Mouse (Mus musculus): ENCODE results near the gene Mettl16. TPM values are rescaled to one million over a fixed set of nuclear protein-coding genes. Genes with fewer than 3 reads are reported as not detected.

Gene Mettl16
- polyA plus RNA-seq, 1 experiment from 2014 or later, result 34.8 TPM

DNA sequence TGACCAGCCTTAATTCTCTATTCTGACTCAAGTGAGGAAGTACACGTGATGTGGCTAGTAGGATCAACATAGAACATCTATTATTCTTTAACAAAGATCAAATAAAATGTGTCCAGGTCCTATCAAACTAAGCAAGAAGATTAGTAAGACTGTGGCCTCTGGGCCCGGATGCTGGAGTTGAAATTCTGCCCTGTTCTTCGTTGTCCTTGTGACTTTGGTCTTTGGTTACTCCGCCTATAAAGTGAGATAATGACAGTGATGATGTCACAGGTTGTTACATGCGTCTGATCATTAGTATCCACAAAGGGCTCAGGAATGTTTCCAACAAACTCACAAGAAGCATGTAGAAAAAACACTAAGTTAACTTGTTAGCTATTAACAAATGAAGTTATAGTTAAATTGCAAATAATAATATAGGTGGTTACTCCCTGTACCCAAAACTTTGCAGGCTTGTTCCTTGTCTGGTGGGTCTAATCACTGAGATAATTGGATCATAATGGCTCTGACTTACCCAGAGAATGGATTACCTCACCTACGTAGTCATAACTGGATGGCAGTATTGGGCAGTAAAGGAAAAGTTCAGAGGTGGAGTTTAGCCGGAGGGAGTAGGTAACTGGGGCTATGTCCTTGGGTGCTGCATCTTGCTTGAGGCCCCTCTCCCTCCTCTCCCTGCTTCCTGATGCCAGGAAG is 19.8 kb upstream of the Mettl16 start:
- H3K36me3 ChIP-seq, result no peaks in the 10 kb centered on the region
- no peak for DNase-seq
- H3K4me2 ChIP-seq, result no peak overlapping the region
- H3K27ac ChIP-seq, result no peak overlapping the region
- no peaks in the 10 kb centered on the region for H3K9me3 ChIP-seq (replicated peaks)
- H3K9ac ChIP-seq, result no peak overlapping the region
- no peaks in the 10 kb centered on the region for H3K27me3 ChIP-seq
- H3K4me1 ChIP-seq (replicated peaks), result no peaks in the 10 kb centered on the region
- WGBS (ENCODE audit: insufficient replicate concordance), result 65% methylated on average over 7 of the region's 7 CpGs
- no peak for ATAC-seq (ENCODE audit: low read depth)
- H3K4me3 ChIP-seq (replicated peaks), result no peak overlapping the region

DNA sequence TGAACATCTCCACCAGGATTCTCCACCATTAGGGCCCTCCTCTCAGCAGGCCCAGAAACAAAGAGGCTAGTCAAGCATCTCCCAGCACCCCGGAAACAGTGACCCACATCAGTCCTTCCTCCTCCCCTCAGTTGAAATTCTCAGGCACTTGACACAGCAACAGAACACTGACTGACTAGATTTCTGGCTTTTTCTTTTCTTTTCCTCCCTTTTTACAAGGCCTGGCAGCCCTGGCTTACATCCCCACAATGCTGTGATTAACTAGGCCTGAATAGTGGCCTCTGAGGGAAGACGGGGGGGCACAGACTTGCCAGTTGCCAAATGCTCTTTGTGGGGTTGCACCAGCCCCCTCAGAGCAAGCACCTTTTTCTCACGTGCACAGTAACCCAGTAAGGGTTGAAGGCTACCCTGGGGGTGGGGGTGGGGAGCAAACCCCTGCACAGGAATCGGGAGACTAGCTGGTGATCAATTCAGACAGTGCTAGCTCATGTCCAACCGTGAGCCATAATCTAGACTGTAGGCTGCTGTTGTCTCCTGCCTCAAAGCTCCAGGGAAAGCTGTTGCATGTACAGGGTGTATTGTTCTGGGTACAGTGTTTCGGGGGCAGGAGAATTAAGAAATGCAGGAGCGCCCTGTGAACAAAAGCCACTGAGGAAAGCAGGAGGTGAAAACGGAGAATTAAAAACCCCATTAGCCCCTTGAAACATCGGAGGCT is 19.1 kb upstream of the Mettl16 start:
- ATAC-seq (ENCODE audit: low read depth), result no peak
- WGBS (ENCODE audit: insufficient replicate concordance), result 72% methylated on average over 9 of the region's 9 CpGs
- no peak overlapping the region for H3K27ac ChIP-seq

DNA sequence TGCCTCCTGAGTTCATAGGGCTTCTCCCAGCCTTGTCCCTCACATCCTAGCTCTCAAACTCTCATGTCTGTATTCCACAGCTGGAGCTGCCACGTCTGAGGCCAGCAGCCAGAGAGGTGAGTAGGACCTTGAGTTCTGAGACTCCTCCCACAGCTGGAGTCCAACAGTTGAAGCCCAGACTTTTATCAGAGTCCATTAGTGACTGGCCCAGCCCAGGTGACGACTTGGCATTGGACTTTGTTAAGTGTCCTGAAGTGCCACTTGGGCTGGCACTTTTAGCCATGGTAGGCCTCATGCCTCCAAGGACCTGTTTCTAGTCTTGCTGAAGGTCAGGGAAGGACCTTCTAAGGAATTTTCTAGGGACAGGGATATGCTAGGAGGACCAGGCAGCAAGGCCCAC is 14.0 kb upstream of the Mettl16 start:
- Histone ChIP-seq H3K9ac (no peak overlapping the region), H3K4me2 (no peak overlapping the region), H3K4me1 (replicated peaks) (no peaks in the 10 kb centered on the region), H3K36me3 (no peaks in the 10 kb centered on the region), H3K4me3 (replicated peaks) (no peak overlapping the region), H3K27me3 (no peaks in the 10 kb centered on the region), H3K9me3 (replicated peaks) (no peaks in the 10 kb centered on the region), H3K27ac (no peak overlapping the region)
- WGBS (ENCODE audit: insufficient replicate concordance), result 39% methylated on average over 2 of the region's 2 CpGs
- ATAC-seq (ENCODE audit: low read depth), result no peak
- no peak for DNase-seq

More for the DNA sequence above, 19.1 kb upstream of the Mettl16 start:
- H3K4me3 ChIP-seq (replicated peaks), result no peak overlapping the region
- no peak overlapping the region for H3K9ac ChIP-seq
- H3K9me3 ChIP-seq (replicated peaks), result no peaks in the 10 kb centered on the region
- no peak overlapping the region for H3K4me2 ChIP-seq
- no peaks in the 10 kb centered on the region for H3K4me1 ChIP-seq (replicated peaks)
- H3K36me3 ChIP-seq, result no peaks in the 10 kb centered on the region
- no peaks in the 10 kb centered on the region for H3K27me3 ChIP-seq
- no peak for DNase-seq

DNA sequence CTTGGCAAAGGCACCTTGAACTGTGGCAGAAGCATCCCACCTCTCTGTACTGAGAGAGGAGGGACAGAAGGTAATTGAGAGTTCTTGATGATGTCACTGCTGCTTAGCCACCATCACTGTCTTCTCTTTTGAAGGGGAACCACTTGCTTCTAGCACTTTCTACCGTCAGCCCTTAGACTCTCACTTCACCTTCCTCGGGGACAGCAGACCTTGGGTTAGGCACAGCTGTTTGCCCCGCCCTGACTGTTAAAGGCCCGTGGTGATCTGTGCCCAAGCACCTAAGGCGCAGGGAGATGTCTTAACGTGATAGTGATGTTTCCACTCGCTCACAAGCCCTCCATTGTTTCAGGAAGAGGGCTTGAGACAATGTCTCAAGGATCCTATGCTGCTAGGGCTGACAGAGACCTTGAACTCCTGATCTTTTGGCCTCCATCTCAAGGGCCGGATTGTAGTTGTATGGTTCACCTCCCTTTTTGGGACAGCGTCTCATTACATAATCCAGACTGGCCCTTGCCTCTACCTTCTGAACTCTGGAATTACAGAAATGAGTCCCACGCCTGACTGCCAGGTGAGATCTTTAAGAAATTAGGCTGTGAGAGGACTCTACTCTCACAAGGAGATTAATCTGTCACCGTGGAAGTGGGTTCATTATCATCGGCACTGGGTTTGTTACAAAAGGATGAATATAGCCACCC is 9.5 kb upstream of the Mettl16 start:
- no peak for DNase-seq
- no peak for ATAC-seq (ENCODE audit: low read depth)
- H3K36me3 ChIP-seq, result no peaks in the 10 kb centered on the region
- H3K4me1 ChIP-seq (replicated peaks), result no peaks in the 10 kb centered on the region
- H3K4me3 ChIP-seq (replicated peaks), result no peak overlapping the region
- no peak overlapping the region for H3K27ac ChIP-seq
- WGBS (ENCODE audit: insufficient replicate concordance), result 48% methylated on average over 12 of the region's 12 CpGs
- no peaks in the 10 kb centered on the region for H3K9me3 ChIP-seq (replicated peaks)
- H3K4me2 ChIP-seq, result no peak overlapping the region
- no peak overlapping the region for H3K9ac ChIP-seq
- no peaks in the 10 kb centered on the region for H3K27me3 ChIP-seq

DNA sequence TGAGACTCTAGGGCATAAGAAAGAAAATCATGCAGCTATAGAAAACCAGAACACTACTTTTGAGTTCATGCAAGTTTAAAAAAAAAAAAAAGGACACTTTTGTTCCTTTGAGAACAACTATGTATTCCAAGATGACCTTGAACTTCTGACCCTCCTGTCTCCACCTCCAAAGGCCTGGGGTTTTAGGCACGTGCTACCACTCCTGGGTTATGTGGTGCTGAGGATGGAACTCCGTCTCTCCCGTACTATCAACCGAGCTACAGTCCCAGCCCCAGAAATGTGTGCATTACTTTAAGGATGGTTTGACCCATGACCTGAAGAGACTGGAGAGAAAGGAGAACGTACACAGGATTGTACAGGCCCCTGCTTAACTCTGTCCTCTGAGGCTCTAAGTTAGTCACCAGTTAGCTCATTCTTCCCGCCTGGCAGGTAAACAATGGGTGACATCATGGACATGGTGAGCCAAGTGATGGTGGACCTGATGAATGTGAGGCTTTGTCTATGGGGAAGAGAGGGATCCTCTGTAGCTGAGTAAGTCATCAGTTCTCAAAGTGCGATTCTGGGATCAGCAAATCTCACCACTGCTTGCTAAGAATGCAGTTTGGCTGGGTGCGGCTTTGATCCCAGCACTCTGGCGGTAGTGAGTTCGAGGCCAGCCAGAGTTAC is 6.5 kb upstream of the Mettl16 start:
- no peaks in the 10 kb centered on the region for H3K27me3 ChIP-seq
- no peaks in the 10 kb centered on the region for H3K9me3 ChIP-seq (replicated peaks)
- DNase-seq (no peak), ATAC-seq (ENCODE audit: low read depth) (no peak)
- H3K9ac ChIP-seq, result no peak overlapping the region
- no peaks in the 10 kb centered on the region for H3K36me3 ChIP-seq
- 68% methylated on average over 10 of the region's 10 CpGs for WGBS (ENCODE audit: insufficient replicate concordance)
- H3K4me1 ChIP-seq (replicated peaks), result no peaks in the 10 kb centered on the region
- no peak overlapping the region for H3K4me3 ChIP-seq (replicated peaks)
- no peak overlapping the region for H3K4me2 ChIP-seq
- H3K27ac ChIP-seq, result no peak overlapping the region

GRCm38 (mm10) chr11:74767469-74767868 is 3.2 kb upstream of the Mettl16 start:
- 88% methylated on average over 4 of the region's 4 CpGs for WGBS (ENCODE audit: insufficient replicate concordance)
- no peak for DNase-seq

GRCm38 (mm10) chr11:74768045-74768444 is 2.6 kb upstream of the Mettl16 start:
- no peak for ATAC-seq (ENCODE audit: low read depth)
- no peak overlapping the region for H3K4me3 ChIP-seq (replicated peaks)
- no peaks in the 10 kb centered on the region for H3K27me3 ChIP-seq
- peaks cover under 1% of the 10 kb centered on the region; the same call in 1 of the 2 replicates for H3K36me3 ChIP-seq
- H3K27ac ChIP-seq, result no peak overlapping the region
- no peaks in the 10 kb centered on the region for H3K9me3 ChIP-seq (replicated peaks)
- 29% methylated on average over 6 of the region's 6 CpGs for WGBS (ENCODE audit: insufficient replicate concordance)
- DNase-seq, result peak; percentile 34
- no peak overlapping the region for H3K9ac ChIP-seq
- H3K4me2 ChIP-seq, result no peak overlapping the region
- peaks cover 28% of the 10 kb centered on the region for H3K4me1 ChIP-seq (replicated peaks)

More at GRCm38 (mm10) chr11:74767469-74767868, 3.2 kb upstream of the Mettl16 start:
- Histone ChIP-seq H3K36me3 (no peaks in the 10 kb centered on the region), H3K4me3 (replicated peaks) (no peak overlapping the region), H3K4me1 (replicated peaks) (peaks cover 23% of the 10 kb centered on the region), H3K27ac (no peak overlapping the region), H3K9me3 (replicated peaks) (no peaks in the 10 kb centered on the region), H3K4me2 (no peak overlapping the region), H3K27me3 (no peaks in the 10 kb centered on the region), H3K9ac (no peak overlapping the region)
- no peak for ATAC-seq (ENCODE audit: low read depth)

DNA sequence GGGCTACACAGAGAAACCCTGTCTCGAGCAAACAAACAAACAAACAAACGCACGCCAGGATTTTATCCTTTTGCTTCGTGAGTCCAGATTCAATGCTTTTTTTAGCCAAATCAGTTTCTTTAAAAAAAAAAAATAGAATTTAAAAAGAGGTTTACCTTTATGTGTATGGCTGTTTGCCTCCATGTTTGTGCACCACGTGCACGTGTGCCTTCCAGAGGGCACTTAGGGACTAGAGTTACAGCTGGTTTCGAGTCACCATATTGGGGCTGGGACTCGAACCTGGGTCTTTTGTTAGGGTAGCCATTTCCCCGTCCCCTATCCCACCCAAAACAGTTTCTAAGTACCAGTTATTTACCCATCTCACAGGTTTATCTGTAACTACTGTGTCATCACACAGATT is 593 bp upstream of the Mettl16 start:
- Histone ChIP-seq H3K9me3 (replicated peaks) (no peaks in the 10 kb centered on the region), H3K4me3 (replicated peaks) (peak overlapping the region; percentile 81), H3K4me2 (peak overlapping the region; percentile 87), H3K27me3 (no peaks in the 10 kb centered on the region), H3K4me1 (replicated peaks) (peaks cover 28% of the 10 kb centered on the region), H3K9ac (peak overlapping the region; percentile 80), H3K36me3 (peaks cover 20% of the 10 kb centered on the region), H3K27ac (no peak overlapping the region; the same call in 1 of the 2 replicates)
- ATAC-seq (ENCODE audit: low read depth) (no peak), DNase-seq (no peak)
- WGBS (ENCODE audit: insufficient replicate concordance), result 72% methylated on average over 9 of the region's 9 CpGs

GRCm38 (mm10) chr11:74771234-74771633 is 604 bp downstream of the Mettl16 start:
- H3K4me3 ChIP-seq (replicated peaks), result peak overlapping the region; percentile 81
- H3K4me1 ChIP-seq (replicated peaks), result peaks cover 28% of the 10 kb centered on the region
- peaks cover 32% of the 10 kb centered on the region for H3K36me3 ChIP-seq
- no peaks in the 10 kb centered on the region for H3K9me3 ChIP-seq (replicated peaks)
- no peaks in the 10 kb centered on the region for H3K27me3 ChIP-seq
- H3K9ac ChIP-seq, result peak overlapping the region; percentile 80
- peak overlapping the region; percentile 87 for H3K4me2 ChIP-seq
- ATAC-seq (ENCODE audit: low read depth) (peak; percentile 33; the same call in 1 of the 2 replicates), DNase-seq (peak; percentile 4)
- WGBS (ENCODE audit: insufficient replicate concordance), result 9% methylated on average over 8 of the region's 8 CpGs
- peak overlapping the region; percentile 81 for H3K27ac ChIP-seq

DNA sequence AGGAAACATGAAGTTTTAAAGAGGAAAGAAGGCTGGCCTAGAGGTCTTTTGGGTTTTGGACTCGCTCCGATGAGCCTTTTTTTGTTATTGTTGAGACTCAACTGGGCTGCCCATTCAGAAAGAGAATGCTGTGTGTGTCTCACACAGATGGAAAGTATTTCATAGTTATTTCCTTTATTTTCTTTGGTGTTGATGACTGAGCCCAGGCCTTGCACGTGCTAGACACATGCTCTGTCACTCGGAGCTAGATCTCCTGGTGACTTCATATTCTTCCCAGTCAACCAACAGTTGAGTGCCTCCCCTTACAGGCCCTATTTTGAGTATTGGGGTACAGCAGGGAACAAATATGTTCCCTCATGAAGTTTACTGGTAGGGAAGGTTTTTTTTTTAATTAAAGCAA is 1.0 kb downstream of the Mettl16 start:
- H3K9me3 ChIP-seq (replicated peaks), result no peaks in the 10 kb centered on the region
- H3K27ac ChIP-seq, result no peak overlapping the region; the same call in 1 of the 2 replicates
- no peaks in the 10 kb centered on the region for H3K27me3 ChIP-seq
- peak overlapping the region; percentile 87 for H3K4me2 ChIP-seq
- peaks cover 34% of the 10 kb centered on the region for H3K36me3 ChIP-seq
- peak overlapping the region; percentile 81 for H3K4me3 ChIP-seq (replicated peaks)
- H3K4me1 ChIP-seq (replicated peaks), result peaks cover 28% of the 10 kb centered on the region
- WGBS (ENCODE audit: insufficient replicate concordance), result 49% methylated on average over 4 of the region's 4 CpGs
- DNase-seq (no peak), ATAC-seq (ENCODE audit: low read depth) (no peak)
- H3K9ac ChIP-seq, result peak overlapping the region; percentile 80

- WGBS (ENCODE audit: insufficient replicate concordance), result 74% methylated on average over 2 of the region's 2 CpGs
These were observed 1.8 kb downstream of the Mettl16 start for GRCm38 (mm10) chr11:74772386-74772785.

More at GRCm38 (mm10) chr11:74772386-74772785, 1.8 kb downstream of the Mettl16 start:
- Histone ChIP-seq H3K4me1 (replicated peaks) (peaks cover 28% of the 10 kb centered on the region), H3K9me3 (replicated peaks) (no peaks in the 10 kb centered on the region), H3K27me3 (no peaks in the 10 kb centered on the region), H3K4me2 (no peak overlapping the region), H3K36me3 (peaks cover 39% of the 10 kb centered on the region), H3K9ac (no peak overlapping the region), H3K4me3 (replicated peaks) (peak overlapping the region; percentile 16; the same call in 1 of the 2 replicates), H3K27ac (no peak overlapping the region)
- ATAC-seq (ENCODE audit: low read depth) (no peak), DNase-seq (no peak)
